Mouse (Mus musculus) C2C12 (cell line): ENCODE measurements around the gene Inhbe.

Source experiments
- CTCF ChIP-seq: IDR thresholded peaks from one replicate; pipeline ENCODE4 v1.5.1; 2011; ENCODE audit not compliant: control insufficient read depth, insufficient read depth, insufficient read length
- FOSL1 ChIP-seq: IDR thresholded peaks from one replicate; pipeline ENCODE4 v1.8.0; 2011; ENCODE audit warnings: mild to moderate bottlenecking, low read length; ENCODE audit not compliant: poor library complexity, insufficient read depth, severe bottlenecking
- MAX ChIP-seq: IDR thresholded peaks from one replicate; pipeline ENCODE4 v1.6.1; 2011; ENCODE audit warnings: mild to moderate bottlenecking, control low read depth
- MYOD1 ChIP-seq: IDR thresholded peaks from one replicate; pipeline ENCODE4 v1.6.1; 2011; ENCODE audit warnings: low read depth; ENCODE audit not compliant: control insufficient read depth, insufficient read length
- MYOG ChIP-seq: IDR thresholded peaks from one replicate; pipeline ENCODE4 v1.6.1; 2011; ENCODE audit not compliant: control insufficient read depth, insufficient read length; ENCODE audit errors: extremely low read depth
- USF1 ChIP-seq: IDR thresholded peaks from one replicate; pipeline ENCODE4 v1.6.1; 2011; ENCODE audit warnings: low read depth, mild to moderate bottlenecking, control low read depth, moderate library complexity

DNA sequence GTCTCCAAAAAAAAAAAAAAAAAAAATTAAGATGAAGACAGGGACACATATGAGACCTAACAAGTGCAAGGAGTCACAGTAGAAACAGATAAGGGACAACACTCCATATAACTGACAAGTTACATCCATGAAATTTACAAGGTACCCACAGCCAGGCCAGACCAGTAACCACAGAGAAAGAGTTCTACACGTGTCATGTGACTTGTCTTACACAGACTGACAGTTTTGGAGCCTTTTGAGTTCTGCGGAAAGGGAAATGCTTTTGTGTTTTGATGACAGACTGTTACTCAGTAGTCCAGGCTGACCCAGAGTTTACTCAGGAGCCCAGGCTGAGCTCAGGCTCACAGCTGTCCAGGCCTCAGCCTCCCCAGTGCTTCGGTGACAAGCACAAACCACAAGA lies 11.2 kb downstream of the Inhbe start:
- TF ChIP-seq CTCF, result no peak
- no peak for TF ChIP-seq MYOG
- peak; percentile 26 for TF ChIP-seq USF1
- no peak for TF ChIP-seq FOSL1
- no peak for TF ChIP-seq MAX
- no peak for TF ChIP-seq MYOD1
